Mouse (Mus musculus) hindbrain, embryonic 14.5 days (tissue): Measurements from ENCODE around the gene Myo18a. TPM values are rescaled to one million over a fixed set of nuclear protein-coding genes. Genes with fewer than 3 reads are reported as not detected.

Source experiments
- ATAC-seq: fragments of 200-750 bp; cut with Nextera tagmentation; 2 replicates; pipeline ENCODE4 v1.8.0; 2017; ENCODE audit warnings: moderate number of reproducible peaks, mild to moderate bottlenecking, moderate TSS enrichment, moderate library complexity; ENCODE audit not compliant: low FRiP score
- DNase-seq: peaks from one replicate; pipeline ENCODE4 v3.0.0-alpha.2; 2015; ENCODE audit warnings: low spot score
- H3K27ac ChIP-seq: fragments of 300-500 bp; sonication (generic); 2 replicates; pipeline ENCODE4 v1.5.1; 2014; ENCODE audit warnings: mild to moderate bottlenecking, moderate library complexity
- H3K27me3 ChIP-seq: fragments of 300-500 bp; sonication (generic); 2 replicates; pipeline ENCODE4 v1.6.1; 2014; ENCODE audit warnings: mild to moderate bottlenecking, low read length, mixed read lengths; ENCODE audit not compliant: control insufficient read depth, insufficient read depth
- H3K36me3 ChIP-seq: fragments of 300-500 bp; sonication (generic); replicated peaks from 2 replicates; pipeline ENCODE4 v1.6.1; 2014; ENCODE audit not compliant: control insufficient read depth, insufficient read depth
- H3K4me1 ChIP-seq: fragments of 300-500 bp; sonication (generic); replicated peaks from 2 replicates; pipeline ENCODE4 v1.6.1; 2014; ENCODE audit warnings: antibody characterized with exemption, low read length, mixed read lengths; ENCODE audit not compliant: control insufficient read depth, insufficient read depth
- H3K4me2 ChIP-seq: fragments of 300-500 bp; sonication (generic); replicated peaks from 2 replicates; pipeline ENCODE4 v1.6.1; 2014; ENCODE audit warnings: mild to moderate bottlenecking, moderate library complexity
- H3K4me3 ChIP-seq: fragments of 300-500 bp; sonication (generic); replicated peaks from 2 replicates; pipeline ENCODE4 v1.5.1; 2014; ENCODE audit warnings: mild to moderate bottlenecking, low read length
- H3K9ac ChIP-seq: fragments of 300-500 bp; sonication (generic); 2 replicates; pipeline ENCODE4 v1.6.1; 2014
- H3K9me3 ChIP-seq: fragments of 300-500 bp; sonication (generic); 2 replicates; pipeline ENCODE4 v1.6.1; 2016; ENCODE audit warnings: low read length; ENCODE audit not compliant: control insufficient read depth
- whole genome bisulfite sequencing: fragments of 180-500 bp; shearing (Covaris S2); extraction: QIAGEN DNeasy Blood & Tissue Kit; methylation state at CpG from one replicate; pipeline ENCODE4 v1.1.7; 2014; 5-methylcytosine and 5-hydroxymethylcytosine counted together
- polyA plus RNA-seq: library from polyadenylated mRNA; unstranded; fragments of >200 nt; fragmentation: Nextera tagmentation; extraction: Ambion mirVana; gene quantifications from 2 replicates; pipeline ENCODE4 v1.2.1, GENCODE M21; 2014

The Myo18a gene
- polyA plus RNA-seq, 1 experiment from 2014 or later = 42.1 TPM

DNA sequence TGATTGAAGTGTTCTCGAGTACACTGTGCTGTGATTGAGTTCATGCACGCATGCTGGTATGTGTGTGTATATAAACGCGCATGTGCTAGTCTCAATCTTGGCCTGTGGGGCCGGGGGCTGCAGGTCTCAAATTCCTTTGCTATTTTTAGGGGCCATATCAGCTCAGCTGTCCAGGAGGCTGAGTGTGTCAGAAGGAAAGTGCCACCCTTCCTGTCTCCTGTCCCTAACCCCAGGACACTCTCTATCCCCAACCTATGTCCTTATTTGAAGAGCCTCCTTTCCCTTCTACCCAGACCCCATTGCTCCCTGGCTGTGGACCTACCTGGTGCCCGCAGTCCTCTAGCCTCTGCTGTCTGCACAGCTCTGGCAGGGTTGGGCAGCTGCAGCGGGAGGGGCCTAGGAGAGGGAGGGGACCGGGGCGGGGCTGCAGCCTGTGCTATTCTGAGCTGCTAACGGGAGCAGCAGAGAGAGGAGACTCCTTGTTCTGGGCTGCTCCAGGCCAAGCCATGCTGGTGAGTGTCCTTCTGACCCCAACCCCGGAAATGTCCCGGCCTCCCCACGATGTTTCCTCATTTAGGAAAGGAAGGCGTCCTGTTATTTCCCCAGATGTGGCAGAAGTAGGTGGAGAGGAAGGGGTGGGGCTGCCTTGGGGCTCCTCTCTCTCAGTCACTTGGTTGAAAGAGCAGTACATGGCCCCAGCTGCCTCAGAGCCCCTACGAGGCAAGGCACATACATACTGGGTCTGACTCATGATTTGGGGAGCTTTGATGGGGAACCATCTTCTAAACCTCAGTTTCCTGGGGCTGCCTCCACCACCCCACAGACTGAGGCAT lies 38.0 kb downstream of the Myo18a start:
- 0 out of 2 replicates have a peak, but pooled peaks cover 9% of the 10 kb centered on the region for H3K4me1 ChIP-seq
- H3K36me3 ChIP-seq = no peaks in the 10 kb centered on the region
- H3K4me3 ChIP-seq = no peak overlapping the region
- no peak overlapping the region for H3K9ac ChIP-seq
- DNase-seq (no peak), ATAC-seq (peak; percentile 40; the same call in 1 of the 2 replicates)
- no peaks in the 10 kb centered on the region for H3K9me3 ChIP-seq
- 29% methylated on average over 15 of the region's 15 CpGs for WGBS
- no peak overlapping the region for H3K27ac ChIP-seq
- no peaks in the 10 kb centered on the region for H3K27me3 ChIP-seq
- H3K4me2 ChIP-seq = no peak overlapping the region

DNA sequence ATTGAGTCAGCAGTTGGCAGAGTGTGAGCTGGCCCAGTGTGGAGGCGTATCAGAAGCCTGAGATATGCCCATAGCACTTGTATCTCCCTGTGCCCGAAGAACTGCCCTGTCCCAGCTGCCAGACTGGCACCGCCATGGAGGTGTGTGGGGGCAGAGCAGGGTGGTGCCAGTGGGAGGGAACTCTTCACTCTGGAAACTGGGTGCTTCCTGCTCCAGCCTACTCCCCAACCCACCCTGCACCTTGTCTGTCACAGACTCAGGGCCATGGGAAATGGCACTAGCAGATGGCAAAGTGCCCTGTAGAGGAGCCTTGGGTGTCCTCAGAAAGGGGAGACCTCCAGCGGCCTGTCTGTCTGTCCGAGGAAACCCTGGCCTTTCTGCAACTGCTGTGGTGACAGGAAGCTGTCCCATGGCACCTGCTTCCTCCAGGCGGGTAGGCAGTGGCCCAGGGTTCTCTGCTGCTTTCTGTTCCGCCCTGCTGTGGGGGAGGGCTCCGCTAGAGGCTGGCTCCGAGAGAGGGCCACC lies 39.4 kb downstream of the Myo18a start:
- no peaks in the 10 kb centered on the region for H3K36me3 ChIP-seq
- no peak for DNase-seq
- H3K4me3 ChIP-seq = no peak overlapping the region
- 0 out of 2 replicates have a peak, but pooled peaks cover 11% of the 10 kb centered on the region for H3K4me1 ChIP-seq
- H3K27ac ChIP-seq = no peak overlapping the region
- no peak for ATAC-seq
- H3K9ac ChIP-seq = no peak overlapping the region
- H3K27me3 ChIP-seq = no peaks in the 10 kb centered on the region
- WGBS = 71% methylated on average over 9 of the region's 9 CpGs
- no peaks in the 10 kb centered on the region for H3K9me3 ChIP-seq
- no peak overlapping the region for H3K4me2 ChIP-seq

DNA sequence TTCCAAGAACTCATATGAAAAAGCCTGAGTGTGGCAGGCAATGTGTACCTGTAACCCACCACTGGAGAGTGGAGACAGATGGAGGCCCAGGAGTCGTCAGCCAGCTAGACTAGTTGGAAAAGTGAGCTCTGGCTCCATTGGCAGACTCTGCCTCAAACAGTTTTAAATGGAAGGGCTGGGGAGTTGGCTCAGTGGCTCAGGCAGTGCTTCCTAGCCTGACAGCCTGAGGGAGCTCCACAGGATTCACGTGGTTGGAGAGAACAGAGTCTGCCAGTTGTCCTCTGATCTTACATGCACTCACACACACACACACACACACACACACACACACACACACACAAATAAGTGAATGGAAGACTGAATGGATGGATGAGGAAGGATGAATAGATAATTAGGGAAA lies 43.2 kb downstream of the Myo18a start:
- Histone ChIP-seq H3K27me3 (no peaks in the 10 kb centered on the region), H3K9ac (no peak overlapping the region), H3K4me2 (no peak overlapping the region), H3K4me1 (peaks cover 30% of the 10 kb centered on the region; the same call in 1 of the 2 replicates), H3K36me3 (no peaks in the 10 kb centered on the region), H3K9me3 (no peaks in the 10 kb centered on the region), H3K27ac (no peak overlapping the region), H3K4me3 (no peak overlapping the region)
- WGBS = 15% methylated on average over 2 of the region's 2 CpGs
- ATAC-seq = 0 out of 2 replicates have a peak, but pooled peaks have one; percentile 36
- no peak for DNase-seq

DNA sequence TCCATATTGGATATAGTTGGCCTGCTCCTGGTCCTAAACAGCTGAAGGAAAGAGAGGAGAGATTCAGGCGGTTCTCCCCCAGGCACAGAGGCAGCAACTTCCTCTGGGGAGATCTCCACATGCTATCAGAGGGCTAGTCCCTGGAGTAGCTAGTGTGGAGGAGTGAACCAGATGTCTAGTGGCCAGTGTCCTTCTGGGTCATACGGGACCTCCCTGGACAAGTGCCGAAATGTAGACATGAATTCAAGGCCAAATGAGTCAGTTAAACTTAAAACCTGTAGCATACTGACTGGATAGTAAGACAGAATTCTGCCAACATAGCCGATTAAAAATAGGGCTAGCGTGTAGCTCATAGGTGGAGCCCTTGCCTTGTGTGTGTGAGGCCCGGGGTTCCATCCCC lies 43.8 kb downstream of the Myo18a start:
- DNase-seq = no peak
- 87% methylated on average over 6 of the region's 6 CpGs for WGBS
- Histone ChIP-seq H3K4me3 (no peak overlapping the region), H3K36me3 (no peaks in the 10 kb centered on the region), H3K9ac (no peak overlapping the region), H3K27ac (no peak overlapping the region), H3K27me3 (no peaks in the 10 kb centered on the region), H3K4me1 (peaks cover 29% of the 10 kb centered on the region; the same call in 1 of the 2 replicates), H3K9me3 (no peaks in the 10 kb centered on the region), H3K4me2 (no peak overlapping the region)
- ATAC-seq = no peak

DNA sequence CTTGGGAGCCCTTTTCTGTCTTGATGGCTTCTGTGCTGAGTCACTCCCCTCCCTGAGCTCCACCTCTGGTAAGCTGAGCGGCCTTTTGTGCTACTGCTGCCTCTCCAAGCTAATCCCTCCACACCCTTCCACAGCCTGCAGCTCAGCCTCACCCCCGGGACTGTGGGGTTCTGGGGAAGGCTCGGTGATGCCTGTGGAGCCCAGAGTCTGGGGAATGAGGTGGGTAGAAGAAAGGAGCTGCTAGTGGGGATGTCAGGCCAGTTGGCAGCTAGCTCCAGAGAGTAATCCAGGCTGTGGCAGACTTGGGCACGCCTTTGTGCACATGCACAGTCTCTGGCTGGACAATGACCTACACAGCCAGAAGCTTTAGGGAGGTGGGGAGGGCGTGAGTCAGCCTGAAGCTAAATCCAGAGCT lies 45.0 kb downstream of the Myo18a start:
- no peak for DNase-seq
- WGBS = 32% methylated on average over 5 of the region's 5 CpGs
- Histone ChIP-seq H3K27ac (no peak overlapping the region), H3K9ac (peak overlapping the region; percentile 18; the same call in 1 of the 2 replicates), H3K4me3 (no peak overlapping the region), H3K4me2 (no peak overlapping the region), H3K9me3 (no peaks in the 10 kb centered on the region), H3K36me3 (0 out of 2 replicates have a peak, but pooled peaks cover 9% of the 10 kb centered on the region), H3K27me3 (no peaks in the 10 kb centered on the region), H3K4me1 (peaks cover 29% of the 10 kb centered on the region; the same call in 1 of the 2 replicates)
- no peak for ATAC-seq

DNA sequence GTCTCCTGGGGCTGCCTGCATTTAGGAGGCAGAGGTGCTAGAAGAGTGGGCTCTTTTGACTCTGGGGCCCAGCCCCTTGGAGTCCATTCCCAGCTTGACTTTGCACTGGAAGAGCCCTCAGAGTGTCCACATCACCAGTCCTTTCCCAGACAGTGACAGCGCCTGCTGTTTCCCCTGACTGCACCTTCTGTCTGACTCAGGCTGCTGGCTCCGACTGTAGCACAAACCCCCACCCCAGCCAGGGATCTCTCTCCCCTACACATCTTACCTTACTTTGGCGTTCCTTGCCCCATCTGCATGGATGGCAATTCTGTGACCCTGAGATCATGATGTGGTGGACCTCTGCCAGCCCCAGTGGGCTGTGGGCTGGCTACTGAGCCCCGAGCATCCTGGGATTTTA lies 46.2 kb downstream of the Myo18a start:
- Histone ChIP-seq H3K27ac (no peak overlapping the region), H3K4me3 (no peak overlapping the region), H3K27me3 (no peaks in the 10 kb centered on the region), H3K9me3 (no peaks in the 10 kb centered on the region), H3K9ac (no peak overlapping the region), H3K36me3 (0 out of 2 replicates have a peak, but pooled peaks cover 9% of the 10 kb centered on the region), H3K4me1 (peaks cover 29% of the 10 kb centered on the region; the same call in 1 of the 2 replicates), H3K4me2 (no peak overlapping the region)
- no peak for DNase-seq
- WGBS = 61% methylated on average over 4 of the region's 4 CpGs
- no peak for ATAC-seq

DNA sequence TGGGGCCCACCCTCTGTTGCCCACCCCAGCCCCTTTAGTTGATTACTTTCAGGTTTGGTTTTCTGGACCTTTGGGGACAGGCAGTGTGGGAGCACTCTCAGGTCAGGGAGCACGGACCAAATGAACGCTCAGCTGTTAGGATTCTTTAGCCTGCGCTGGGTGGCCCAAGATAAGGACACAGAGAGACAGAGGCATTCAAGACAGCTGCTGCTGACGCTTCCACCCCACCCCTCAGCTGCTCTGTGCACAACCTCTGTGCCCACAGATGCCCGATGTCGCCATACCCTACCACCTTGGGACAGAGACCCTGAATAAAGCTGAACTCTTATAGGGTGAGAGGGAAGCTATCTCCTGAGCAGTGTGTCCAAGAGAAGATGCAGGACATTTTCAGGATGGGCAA lies 47.0 kb downstream of the Myo18a start:
- H3K27ac ChIP-seq = no peak overlapping the region
- H3K4me2 ChIP-seq = no peak overlapping the region
- ATAC-seq = no peak
- H3K9ac ChIP-seq = no peak overlapping the region
- H3K27me3 ChIP-seq = no peaks in the 10 kb centered on the region
- H3K4me3 ChIP-seq = no peak overlapping the region
- WGBS = 90% methylated on average over 6 of the region's 6 CpGs
- H3K36me3 ChIP-seq = 0 out of 2 replicates have a peak, but pooled peaks cover 9% of the 10 kb centered on the region
- no peak for DNase-seq
- H3K4me1 ChIP-seq = peaks cover 29% of the 10 kb centered on the region; the same call in 1 of the 2 replicates
- H3K9me3 ChIP-seq = no peaks in the 10 kb centered on the region

DNA sequence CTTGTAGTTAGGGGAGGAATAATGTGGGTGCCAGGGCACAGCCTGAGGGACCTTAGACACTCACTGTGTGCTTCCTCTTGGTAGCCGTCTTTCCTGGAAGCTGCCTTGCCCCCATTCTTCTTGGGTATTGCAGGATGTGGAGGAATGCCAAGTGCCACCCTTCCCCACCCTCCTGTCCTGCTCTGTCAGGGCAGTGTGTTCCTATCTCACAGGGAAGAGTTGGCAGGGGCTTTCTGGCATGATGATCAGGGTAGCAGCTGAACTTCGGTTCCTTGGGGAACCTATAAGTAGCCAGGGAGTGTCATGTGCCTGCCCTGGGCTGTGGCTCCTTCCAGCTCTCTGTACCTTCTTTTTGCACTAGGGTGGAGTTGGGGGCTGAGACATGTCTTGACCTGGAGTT lies 50.9 kb downstream of the Myo18a start:
- no peak for ATAC-seq
- Histone ChIP-seq H3K4me3 (no peak overlapping the region), H3K36me3 (peaks cover 25% of the 10 kb centered on the region), H3K9me3 (no peaks in the 10 kb centered on the region), H3K9ac (no peak overlapping the region), H3K4me2 (no peak overlapping the region), H3K27ac (no peak overlapping the region), H3K27me3 (no peaks in the 10 kb centered on the region), H3K4me1 (0 out of 2 replicates have a peak, but pooled peaks cover 8% of the 10 kb centered on the region)
- DNase-seq = no peak
- WGBS = 78% methylated on average over 2 of the region's 2 CpGs

DNA sequence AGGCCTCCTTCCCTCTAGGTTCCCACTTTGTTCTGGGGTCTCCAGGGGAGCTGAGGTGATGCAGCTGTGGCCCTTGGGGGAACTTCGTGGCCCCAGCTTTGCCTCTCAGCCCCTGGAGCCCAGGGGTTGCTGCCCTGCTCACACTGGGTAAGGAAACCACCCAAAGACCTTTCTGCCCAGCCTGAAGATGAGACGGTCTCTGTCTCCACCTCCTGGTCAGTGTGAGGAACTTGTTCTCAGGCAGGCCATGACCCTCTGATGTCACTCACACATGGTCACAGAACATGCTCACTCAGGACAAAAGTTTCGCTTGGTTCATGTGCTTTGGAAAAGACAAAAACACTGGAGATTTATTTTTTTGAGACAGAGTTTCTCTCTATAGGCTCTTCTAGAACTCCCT lies 53.0 kb downstream of the Myo18a start:
- Histone ChIP-seq H3K4me1 (0 out of 2 replicates have a peak, but pooled peaks cover 5% of the 10 kb centered on the region), H3K4me2 (no peak overlapping the region), H3K4me3 (no peak overlapping the region), H3K9ac (no peak overlapping the region), H3K9me3 (no peaks in the 10 kb centered on the region), H3K27me3 (no peaks in the 10 kb centered on the region), H3K36me3 (peaks cover 44% of the 10 kb centered on the region), H3K27ac (no peak overlapping the region)
- DNase-seq (peak; percentile 72), ATAC-seq (peak; percentile 49; the same call in 1 of the 2 replicates)
- WGBS = 20% methylated on average over 3 of the region's 3 CpGs
